Mouse (Mus musculus): Measurements from ENCODE around the gene Vac14.
"Not testable (repeated sequence)": the region's sequence is repeated elsewhere in the genome, so short reads cannot be mapped to it uniquely, and the experiment has no call there.

Gene Vac14

DNA sequence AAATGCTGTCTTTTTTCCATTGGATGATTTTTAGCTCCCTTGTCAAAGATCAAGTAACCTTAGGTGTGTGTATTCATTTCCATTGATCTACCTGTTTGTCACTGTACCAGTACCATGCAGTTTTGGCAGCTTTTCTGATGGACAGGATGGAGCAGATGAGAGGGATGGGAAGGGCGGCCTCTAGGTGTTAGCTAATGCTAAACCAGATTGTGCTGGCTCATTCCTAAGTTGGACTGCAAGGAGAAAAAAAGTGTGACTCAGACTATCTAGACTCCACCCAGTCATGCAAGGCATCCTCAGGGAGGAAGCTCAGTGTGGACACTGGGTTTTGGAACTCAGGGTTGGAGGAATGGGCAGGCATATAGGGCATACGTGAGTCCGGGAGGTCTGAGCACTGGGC lies 30.2 kb downstream of the Vac14 start:
- DNase-seq (ENCODE audit: extremely low read depth, low read depth): no peak

DNA sequence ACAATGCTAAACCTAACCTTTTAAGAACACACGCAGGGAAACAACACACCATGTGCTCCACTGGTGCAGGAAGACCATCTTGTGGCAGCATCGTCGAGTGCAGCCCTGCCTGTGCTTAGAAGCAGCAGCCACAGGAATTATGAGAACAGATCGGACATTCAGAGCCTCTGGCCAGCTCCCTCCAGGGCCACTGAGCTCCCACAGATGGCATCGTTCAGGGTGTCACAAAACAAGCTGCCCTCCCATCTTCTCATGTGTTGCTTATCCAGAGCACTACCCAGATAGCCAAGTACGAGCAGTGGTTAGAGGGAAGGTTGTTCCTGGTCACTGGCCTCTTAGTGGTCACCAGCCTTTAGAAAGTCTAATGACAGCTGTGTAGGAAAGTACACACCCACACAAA lies 30.9 kb downstream of the Vac14 start:
- no peak for DNase-seq (ENCODE audit: extremely low read depth, low read depth)

DNA sequence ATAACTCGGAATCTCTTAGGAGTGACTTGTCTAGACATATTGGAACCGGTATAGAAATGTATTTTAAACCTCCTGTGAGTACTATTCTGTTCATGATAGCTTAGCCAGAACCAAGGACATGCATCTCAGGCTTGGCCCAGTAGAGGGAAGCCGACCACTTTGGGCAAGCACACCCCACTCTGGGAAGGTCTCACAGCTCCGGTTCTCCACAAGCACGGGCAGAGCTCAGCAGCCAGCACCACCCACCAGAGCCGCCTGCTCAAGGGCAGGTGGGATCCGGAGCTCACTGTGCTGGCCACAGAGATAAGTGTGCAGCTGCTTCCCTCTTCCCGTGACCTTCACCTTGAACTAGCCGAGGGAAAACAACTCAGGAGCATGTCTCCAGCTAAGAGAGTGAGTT lies 32.5 kb downstream of the Vac14 start:
- no peak for DNase-seq (ENCODE audit: extremely low read depth, low read depth)

DNA sequence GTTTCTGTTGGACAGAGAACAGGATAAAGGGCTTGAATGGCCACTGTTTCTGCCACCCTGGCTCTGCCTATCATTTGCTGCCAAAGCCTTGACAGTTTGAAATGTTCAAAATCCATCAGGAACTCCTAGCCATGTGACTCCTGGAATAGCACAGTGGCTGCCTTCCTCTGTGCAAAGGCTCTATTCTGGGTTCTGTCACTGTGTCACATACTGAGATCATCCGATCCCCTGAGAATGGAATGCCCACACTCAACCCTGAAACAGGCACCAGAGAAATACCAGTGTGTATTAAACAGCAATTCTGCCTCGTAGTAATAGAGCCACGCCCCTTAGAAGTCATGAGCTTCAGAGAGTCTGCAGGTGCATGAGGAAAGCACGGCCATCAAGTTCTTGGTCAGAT lies 33.5 kb downstream of the Vac14 start:
- no peak for DNase-seq (ENCODE audit: extremely low read depth, low read depth)

DNA sequence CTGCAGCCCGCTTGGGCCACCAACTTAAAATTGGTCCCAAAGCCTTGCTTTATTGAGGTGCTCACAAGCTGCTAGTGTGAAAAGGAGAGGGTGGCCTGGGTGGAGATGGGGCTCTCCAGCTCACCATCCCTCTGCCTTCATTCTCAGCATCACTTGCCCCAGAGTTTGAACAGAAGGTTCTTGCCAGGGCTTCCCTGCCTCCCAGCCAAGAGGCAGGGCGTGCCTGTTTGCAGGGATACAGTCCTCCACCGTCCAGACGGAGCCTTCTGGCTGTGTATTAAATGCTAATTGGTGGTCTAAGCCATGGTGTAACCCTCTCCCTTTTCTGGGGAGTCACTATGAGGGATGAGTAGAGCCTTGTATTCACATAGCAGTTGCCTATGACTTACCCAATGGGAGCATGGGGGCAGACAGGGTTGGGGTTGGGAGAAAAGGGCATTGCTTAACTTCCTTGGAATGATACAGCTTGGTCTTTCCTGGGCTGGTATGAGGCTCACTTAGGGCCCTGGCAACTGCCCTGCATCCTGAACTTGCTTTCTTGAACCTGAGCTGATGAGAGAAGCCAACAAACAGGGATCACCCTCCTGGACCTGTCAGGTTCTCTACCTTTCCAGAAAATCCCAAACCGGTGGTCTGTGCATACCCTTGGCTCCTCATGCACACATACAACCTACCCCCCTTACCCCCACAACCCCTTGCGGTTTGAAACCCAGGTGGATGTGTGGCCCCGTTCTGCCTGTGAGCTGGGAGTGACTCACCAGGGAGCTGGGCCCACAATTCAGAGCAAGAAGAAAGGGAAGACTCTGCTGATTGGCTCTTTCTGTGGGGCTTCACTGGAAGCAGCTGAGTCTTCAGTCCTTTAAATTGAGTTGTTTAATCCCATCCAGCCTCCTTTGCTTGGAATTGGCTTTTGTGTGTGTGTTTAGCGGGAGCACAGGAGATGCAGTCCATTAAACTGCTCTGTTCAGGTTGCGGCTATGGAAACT lies 36.0 kb downstream of the Vac14 start:
- DNase-seq (ENCODE audit: extremely low read depth, low read depth): no peak

DNA sequence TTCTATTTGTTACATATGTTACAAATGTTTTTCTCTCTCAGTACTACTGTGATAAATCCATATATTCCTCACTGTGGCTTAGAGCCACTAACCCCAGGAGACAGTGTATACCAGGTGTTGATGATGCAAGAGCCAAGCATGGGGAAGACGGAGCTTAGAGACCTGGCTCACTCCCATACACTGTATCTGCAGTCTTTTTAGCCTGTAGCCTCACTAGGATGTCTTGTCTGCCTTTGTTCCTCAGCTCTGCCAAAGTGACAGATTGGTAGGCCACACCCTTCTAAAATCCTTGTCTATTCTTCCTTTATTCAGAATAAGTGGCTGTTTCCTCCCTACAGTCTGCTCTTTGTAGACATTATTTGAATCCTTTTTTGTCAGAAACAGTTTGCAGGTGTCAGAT lies 37.4 kb downstream of the Vac14 start:
- no peak for DNase-seq (ENCODE audit: extremely low read depth, low read depth)

DNA sequence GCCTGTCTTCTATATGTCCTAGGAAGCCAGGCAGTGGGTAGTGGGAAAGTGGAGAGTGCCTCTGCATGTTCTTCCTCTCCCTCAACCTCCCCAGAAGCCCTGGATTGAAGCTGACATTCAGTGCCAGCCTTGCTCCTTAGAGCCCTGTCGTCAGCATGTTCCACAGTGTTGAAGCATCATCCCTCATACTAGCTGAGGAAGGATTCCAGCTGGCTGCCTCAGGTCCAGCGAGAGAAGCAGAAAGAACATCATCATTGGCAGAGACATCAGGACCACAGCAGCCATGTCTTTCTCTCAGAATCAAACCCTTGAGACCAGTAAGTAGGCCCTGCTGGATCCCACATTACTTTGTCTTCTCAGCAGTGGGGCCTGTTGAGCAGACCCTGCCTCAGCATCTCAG lies 39.3 kb downstream of the Vac14 start:
- DNase-seq (ENCODE audit: extremely low read depth, low read depth): no peak

DNA sequence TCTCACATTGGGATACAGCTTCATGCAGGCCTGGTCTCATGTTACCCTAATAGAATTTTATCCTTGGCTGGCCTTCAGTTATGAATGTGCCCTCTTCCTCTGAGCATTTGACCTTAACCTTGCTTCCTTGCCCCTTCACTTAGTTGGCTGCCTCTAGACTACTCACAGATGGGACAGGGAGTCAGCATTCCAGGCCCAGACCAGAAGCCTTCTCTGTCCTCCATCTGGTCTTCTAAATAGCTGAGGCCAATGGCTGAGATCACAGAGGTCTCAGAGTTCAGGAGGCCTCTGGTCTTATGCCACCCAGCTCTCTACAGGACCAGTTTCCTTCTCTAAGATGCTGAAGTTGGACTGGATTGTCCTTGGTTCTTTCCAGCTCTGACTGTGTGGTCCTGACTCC lies 41.7 kb downstream of the Vac14 start:
- DNase-seq (ENCODE audit: extremely low read depth, low read depth): no peak

DNA sequence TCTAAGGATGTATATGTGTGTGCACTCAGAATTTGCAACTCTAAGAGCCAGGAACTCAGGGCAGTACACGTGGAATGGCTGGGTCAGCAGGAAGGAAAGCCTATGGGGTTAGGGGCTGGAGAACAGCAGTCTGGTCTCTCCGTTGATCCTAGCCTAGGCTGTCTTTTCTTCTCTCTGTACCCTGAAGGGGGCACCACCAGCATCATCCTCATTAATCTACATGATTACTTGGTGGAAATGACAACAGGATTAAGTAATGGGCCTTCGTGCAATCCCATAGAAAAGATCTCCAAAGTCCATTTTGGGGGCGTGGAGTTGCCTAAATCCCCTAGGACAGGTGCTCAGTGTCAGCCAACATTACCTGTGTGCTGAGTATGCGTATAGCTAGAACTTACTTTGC lies 44.2 kb downstream of the Vac14 start:
- DNase-seq (ENCODE audit: extremely low read depth, low read depth): no peak

DNA sequence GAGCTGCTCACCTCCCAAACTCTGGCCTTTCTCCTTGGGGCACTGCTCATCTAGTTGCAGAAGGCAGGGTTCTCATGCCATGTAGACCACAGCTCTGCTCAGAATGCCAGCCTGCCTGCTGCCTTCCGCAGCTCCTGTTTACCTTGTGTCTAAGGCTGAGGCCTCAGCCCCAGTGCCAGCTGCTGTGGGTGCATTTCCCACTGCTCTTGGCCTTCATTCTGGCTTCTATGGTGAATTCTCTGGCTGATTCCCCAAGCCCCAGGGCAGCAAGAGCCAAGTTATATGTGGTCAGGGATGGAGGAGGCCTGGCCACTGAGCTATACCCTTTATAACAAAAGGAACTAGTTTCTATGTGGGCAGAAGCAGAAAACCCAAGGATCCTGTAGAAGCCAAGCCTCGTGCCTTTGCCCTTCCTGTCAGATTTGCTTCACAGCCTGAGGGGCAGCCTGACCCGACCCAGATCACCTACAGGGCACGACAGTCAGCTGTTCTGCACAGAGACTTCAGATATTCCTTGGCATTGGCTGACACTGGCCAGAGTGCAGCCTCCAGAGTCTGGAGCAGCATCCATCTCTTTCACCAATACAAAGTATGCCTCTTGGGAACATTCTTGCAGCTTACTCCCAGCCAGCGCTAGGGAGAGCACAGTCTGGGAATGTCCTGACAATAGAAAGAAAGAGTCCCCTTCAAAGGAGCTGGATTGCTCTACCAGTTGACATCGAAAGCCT lies 44.8 kb downstream of the Vac14 start:
- DNase-seq (ENCODE audit: extremely low read depth, low read depth): no peak

DNA sequence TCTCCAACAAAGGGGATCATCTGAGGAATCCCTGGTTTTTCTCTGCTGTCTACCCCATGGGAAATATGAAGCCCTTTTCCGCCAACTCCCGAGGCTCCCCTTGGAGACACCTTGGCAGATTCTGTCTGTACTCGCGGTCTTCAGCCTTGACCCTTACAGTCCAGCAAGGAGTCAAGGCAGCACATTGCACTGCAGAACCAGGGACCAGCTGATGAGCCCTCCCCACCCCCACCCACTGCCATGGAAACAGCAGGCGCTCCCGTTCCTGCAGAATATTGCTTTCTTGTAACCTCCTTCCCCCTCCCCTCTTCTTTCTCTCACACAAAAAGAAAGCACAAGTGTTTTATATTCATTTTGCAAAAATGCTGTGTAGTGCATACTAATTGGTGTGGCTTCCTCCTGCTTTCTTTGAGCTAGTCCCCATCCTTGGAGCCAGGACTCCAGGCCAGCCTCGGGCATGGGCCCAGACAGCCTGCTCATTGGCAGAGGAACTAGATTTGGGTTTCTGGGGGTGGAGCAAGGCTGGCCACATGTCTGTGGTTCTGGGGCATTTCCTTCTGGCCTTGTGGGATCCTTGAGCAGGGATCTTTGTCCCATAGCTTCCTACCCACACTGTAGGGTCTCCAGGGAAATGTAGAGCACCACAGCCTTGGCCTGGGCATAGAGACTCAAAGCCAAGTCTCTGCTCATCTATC lies 46.0 kb downstream of the Vac14 start:
- DNase-seq (ENCODE audit: extremely low read depth, low read depth): no peak

DNA sequence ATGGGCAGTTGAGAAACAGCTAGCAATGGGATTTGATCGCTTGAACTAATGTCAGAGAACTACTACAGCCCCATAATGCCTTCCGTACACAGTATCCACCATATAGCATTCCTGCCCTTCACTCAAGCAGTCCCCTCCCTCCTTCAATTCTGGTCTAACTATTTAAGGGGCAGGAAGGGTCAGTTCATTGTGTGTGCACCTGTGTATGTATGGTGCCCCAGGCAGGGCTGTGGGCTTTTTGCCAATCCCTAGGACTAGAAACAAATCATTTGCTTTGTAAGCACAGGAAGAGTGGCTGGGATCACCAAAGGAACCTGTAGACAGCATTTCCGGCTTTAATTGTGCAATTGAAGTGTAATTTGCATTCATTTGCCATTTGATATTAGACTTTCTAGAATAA lies 46.6 kb downstream of the Vac14 start:
- no peak for DNase-seq (ENCODE audit: extremely low read depth, low read depth)

DNA sequence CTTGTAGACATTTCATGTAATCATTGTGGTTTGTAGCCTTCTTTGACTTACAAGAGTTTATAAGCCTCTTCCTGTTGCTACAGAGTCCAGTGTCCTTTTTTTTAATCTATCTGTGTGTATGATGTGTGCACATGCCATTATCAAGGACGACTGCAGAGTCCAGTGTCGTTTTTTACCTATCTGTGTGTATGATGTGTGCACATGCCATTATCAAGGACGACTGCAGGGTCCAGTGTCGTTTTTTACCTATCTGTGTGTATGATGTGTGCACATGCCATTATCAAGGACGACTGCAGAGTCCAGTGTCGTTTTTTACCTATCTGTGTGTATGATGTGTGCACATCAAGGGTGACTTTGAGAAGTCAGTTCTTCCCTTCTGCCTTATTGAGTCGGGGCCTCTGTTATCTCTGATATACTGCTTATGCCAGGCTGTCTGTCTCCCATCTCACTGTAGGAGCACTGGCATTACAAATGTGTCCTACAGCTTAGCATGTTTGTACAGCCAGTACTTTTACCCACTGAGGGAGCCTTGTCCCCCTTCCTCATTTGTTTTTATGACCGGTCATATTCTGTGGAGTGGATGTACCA lies 49.3 kb downstream of the Vac14 start:
- not testable (repeated sequence) for DNase-seq (ENCODE audit: extremely low read depth, low read depth)

DNA sequence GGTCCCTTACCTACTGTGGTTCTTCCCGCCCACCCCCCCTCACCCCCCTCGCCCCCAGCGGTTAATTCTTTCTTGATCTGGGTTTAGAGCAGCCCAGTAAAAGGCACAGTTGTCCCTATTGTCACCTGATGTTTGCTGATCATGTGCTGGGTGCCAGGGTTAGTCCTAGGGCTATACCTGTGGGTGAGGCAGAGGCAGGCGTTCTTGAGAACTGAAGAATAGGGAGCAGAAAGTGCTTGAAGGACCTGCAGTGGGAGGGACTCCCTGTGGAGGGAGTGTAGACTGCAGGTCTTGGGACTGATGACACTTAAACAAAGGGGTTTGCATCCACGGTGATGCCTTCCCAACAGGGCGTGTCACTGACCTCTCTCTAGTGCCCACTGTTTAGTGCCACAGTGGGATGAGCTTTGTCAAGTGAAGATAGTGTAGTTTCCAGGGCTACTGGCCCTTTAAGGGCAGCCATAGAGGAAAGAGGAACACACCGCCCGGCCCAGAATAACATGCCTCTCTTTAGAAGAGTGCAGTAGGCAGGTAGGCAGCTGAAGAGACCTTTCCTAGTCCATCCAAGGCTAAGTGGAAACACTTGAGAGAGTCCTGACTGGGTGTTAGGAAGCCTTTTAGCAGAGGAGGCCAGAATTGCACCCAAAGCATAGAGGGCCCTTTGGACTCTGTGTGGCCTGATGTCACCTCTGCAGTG lies 51.7 kb downstream of the Vac14 start:
- no peak for DNase-seq (ENCODE audit: extremely low read depth, low read depth)

DNA sequence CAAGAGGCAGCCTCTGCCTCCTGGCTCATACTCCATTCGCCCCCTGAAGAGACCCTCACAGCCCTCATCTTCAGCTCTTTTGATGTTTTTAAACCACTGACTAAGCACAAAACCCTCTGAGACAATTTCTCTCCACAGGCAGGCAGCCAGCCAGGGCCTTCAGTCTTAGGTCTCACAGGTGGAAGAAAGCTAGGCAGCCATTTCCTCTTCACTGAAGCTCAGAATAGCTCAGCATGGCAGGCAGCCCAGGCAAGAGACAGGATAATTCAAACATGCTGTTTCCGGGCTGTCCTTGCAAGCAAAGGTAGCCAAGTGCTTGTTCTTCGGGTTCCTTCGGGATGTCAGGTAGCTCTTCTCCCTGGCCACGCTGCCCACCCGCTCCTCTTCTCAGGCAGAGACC lies 52.9 kb downstream of the Vac14 start:
- no peak for DNase-seq (ENCODE audit: extremely low read depth, low read depth)

DNA sequence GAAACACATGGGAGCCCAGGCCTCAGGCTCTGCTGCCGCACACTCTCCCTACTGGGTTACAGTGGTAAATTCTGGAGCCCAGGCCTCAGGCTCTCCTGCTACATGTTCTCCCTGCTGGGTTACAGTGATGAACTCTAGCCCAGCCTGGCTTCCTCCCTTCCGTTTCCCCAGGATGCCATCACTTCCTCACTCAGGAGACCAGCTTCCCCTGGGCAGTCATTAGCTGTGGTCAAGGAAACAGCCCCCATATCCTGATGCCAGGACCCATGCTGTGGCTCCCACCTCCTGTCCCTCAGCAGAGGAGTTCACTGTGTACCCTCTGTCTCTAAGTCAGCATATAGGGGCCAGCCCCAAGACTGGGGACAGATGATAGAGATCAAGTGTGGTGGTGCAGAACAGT lies 53.7 kb downstream of the Vac14 start:
- DNase-seq (ENCODE audit: extremely low read depth, low read depth): no peak

DNA sequence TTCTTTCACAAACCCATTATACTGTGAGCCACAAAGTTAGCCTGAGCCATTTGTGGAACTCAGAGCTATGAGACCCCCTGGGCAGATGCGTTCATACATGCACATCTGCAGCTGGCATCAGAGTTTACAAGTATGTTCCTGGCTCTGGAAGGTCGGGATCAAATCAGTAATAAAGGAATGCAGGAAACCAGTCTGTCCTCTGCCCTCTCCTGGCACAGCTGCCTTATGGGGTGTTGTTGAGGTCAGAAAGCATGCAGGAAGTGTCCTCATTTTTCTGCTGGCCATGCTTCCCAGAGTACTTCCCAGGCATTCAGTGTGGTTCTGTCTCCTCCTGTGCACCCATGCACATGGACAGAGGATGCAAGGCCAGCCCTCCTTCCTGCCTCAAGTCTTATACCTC lies 54.8 kb downstream of the Vac14 start:
- DNase-seq (ENCODE audit: extremely low read depth, low read depth): no peak

DNA sequence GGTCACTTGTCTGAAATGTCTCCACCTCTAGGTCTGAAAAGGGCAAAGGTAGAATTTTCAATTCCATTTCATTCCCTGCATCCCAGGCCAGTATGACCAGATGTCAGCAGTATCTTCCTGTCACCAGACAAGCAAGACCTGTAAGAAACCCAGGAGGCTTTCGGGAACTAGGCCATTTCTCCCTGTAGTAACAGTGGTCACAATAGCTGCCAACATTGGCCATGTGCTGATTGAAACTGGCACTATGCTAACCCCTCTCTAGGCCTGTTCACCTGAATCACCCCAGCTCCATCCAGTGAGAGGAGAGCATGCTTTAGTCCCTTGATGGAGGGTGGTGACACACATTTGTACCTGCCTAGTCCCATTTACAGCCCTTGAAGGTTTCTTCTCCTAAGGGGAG lies 56.2 kb downstream of the Vac14 start:
- no peak for DNase-seq (ENCODE audit: extremely low read depth, low read depth)

DNA sequence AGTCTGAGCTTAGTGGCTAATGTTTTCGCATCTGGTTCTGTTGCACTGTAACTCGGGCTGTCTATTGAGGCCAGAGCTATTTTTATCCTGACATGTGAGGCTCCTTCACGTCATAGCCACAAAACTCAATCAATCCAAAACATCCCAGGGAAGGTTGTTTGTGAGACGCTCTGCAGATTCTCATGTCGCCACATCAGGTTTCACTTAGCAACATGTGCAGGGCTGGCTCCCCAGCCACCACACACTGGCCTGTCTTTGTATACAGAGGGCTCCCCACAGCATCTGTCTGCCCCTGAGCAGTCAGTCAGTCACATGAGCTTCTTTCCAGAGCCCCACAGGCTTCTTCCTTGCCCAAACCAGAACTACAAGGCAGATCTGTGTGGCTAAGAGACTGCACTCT lies 58.3 kb downstream of the Vac14 start:
- DNase-seq (ENCODE audit: extremely low read depth, low read depth): no peak

DNA sequence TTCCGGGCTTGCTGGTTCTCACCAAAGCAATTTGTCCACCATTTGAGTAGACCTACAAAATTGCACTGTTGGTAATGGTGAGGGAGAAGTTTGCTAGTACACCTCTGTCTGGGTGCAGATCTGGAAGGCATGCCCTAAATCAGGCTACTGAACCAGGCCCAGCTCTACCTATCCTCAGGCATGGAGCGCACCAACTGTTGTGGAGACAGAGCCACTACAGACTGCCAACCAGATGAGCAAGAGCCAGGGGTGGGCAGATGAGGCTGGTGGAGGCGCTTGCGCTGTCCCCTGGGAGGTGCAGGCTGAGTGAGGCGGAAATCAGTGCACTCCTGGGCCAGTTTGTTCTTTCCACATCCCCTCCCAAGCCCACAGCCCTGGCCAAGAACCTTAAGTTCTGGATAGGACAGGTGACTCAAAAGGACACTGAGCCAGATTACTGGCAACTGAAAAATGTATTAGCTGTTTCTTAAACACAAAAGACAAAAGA lies 58.8 kb downstream of the Vac14 start:
- no peak for DNase-seq (ENCODE audit: extremely low read depth, low read depth)

DNA sequence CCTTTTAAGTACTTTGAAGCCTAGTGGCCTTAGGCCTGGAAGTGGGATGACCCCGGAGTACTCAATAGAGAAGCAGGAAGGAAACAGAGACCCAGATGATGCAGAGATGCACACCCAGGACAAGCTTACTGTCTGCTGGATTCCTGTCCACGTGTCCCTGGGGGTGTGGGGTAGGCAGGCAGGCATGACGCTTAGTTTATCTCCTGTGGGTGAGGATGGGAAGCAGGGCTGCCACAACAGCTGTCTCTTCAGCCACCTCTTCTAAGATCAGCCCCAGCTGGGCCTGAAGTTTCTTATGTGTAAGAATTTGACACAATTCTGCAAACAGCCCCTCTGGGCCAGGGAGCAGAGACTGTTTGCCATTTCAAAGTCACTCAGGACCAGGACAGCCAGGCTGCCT lies 60.6 kb downstream of the Vac14 start:
- no peak for DNase-seq (ENCODE audit: extremely low read depth, low read depth)

All from MEL-GATA-1-ER (cell line).